Mouse (Mus musculus) kidney, embryonic 16.5 days (tissue): ENCODE data around the gene Tnfrsf21. TPM values are rescaled to one million over a fixed set of nuclear protein-coding genes. Genes with fewer than 3 reads are reported as not detected.

Experiments used
- ATAC-seq: fragments of 200-750 bp; cut with Nextera tagmentation; 2 replicates; pipeline ENCODE4 v1.8.0; 2017; ENCODE audit warnings: moderate TSS enrichment; ENCODE audit not compliant: low FRiP score, low TSS enrichment
- H3K27ac ChIP-seq: fragments of 300-500 bp; sonication (generic); 2 replicates; pipeline ENCODE4 v1.5.1; 2014; ENCODE audit warnings: low read length
- H3K27me3 ChIP-seq: fragments of 300-500 bp; sonication (generic); 2 replicates; pipeline ENCODE4 v1.6.1; 2014; ENCODE audit warnings: low read length, control low read depth, mixed read lengths; ENCODE audit not compliant: insufficient read depth
- H3K36me3 ChIP-seq: fragments of 300-500 bp; sonication (generic); 2 replicates; pipeline ENCODE4 v1.6.1; 2014; ENCODE audit warnings: low read length, control low read depth, mixed read lengths; ENCODE audit not compliant: insufficient read depth
- H3K4me1 ChIP-seq: fragments of 300-500 bp; sonication (generic); 2 replicates; pipeline ENCODE4 v1.6.1; 2014; ENCODE audit warnings: low read length, control low read depth, mixed read lengths; ENCODE audit not compliant: insufficient read depth
- H3K4me2 ChIP-seq: fragments of 300-500 bp; sonication (generic); replicated peaks from 2 replicates; pipeline ENCODE4 v1.6.1; 2014; ENCODE audit warnings: low read depth, low read length
- H3K4me3 ChIP-seq: fragments of 300-500 bp; sonication (generic); 2 replicates; pipeline ENCODE4 v1.5.1; 2014; ENCODE audit warnings: mild to moderate bottlenecking, low read length
- H3K9ac ChIP-seq: fragments of 300-500 bp; sonication (generic); replicated peaks from 2 replicates; pipeline ENCODE4 v1.6.1; 2014; ENCODE audit warnings: low read length
- H3K9me3 ChIP-seq: fragments of 300-500 bp; sonication (generic); 2 replicates; pipeline ENCODE4 v1.6.1; 2016; ENCODE audit warnings: low read length, control low read depth
- WGBS: fragments of 180-500 bp; shearing (Covaris S2); extraction: QIAGEN DNeasy Blood & Tissue Kit; methylation state at CpG from one replicate; pipeline ENCODE4 v1.1.7; 2014; 5-methylcytosine and 5-hydroxymethylcytosine counted together
- polyA plus RNA-seq: library from polyadenylated mRNA; unstranded; fragments of >200 nt; fragmentation: Nextera tagmentation; extraction: Ambion mirVana; gene quantifications from 2 replicates; pipeline ENCODE4 v1.2.1, GENCODE M21; 2015

Gene Tnfrsf21
- polyA plus RNA-seq, 1 experiment from 2014 or later = 65.1 TPM

- 0 out of 2 replicates have a peak, but pooled peaks cover 3% of the 10 kb centered on the region for H3K4me1 ChIP-seq
- no peak overlapping the region for H3K27ac ChIP-seq
- no peak overlapping the region for H3K9ac ChIP-seq
- ATAC-seq = no peak
- no peaks in the 10 kb centered on the region for H3K9me3 ChIP-seq
- no peaks in the 10 kb centered on the region for H3K36me3 ChIP-seq
- H3K4me2 ChIP-seq = no peak overlapping the region
- 75% methylated on average over 5 of the region's 5 CpGs for WGBS
- H3K27me3 ChIP-seq = no peaks in the 10 kb centered on the region
- H3K4me3 ChIP-seq = no peak overlapping the region
These were observed 116.1 kb downstream of the Tnfrsf21 start for GRCm38 (mm10) chr17:43132477-43132876.

- Histone ChIP-seq H3K4me2 (no peak overlapping the region), H3K4me1 (0 out of 2 replicates have a peak, but pooled peaks cover 3% of the 10 kb centered on the region), H3K4me3 (no peak overlapping the region), H3K27me3 (no peaks in the 10 kb centered on the region), H3K9ac (no peak overlapping the region), H3K27ac (no peak overlapping the region), H3K9me3 (no peaks in the 10 kb centered on the region), H3K36me3 (no peaks in the 10 kb centered on the region)
- 69% methylated on average over 4 of the region's 4 CpGs for WGBS
- ATAC-seq = no peak
These were observed 116.8 kb downstream of the Tnfrsf21 start for GRCm38 (mm10) chr17:43133106-43133505.

- 53% methylated on average over 4 of the region's 4 CpGs for WGBS
- no peaks in the 10 kb centered on the region for H3K27me3 ChIP-seq
These were observed 118.6 kb downstream of the Tnfrsf21 start for GRCm38 (mm10) chr17:43134991-43135390.

GRCm38 (mm10) chr17:43135398-43136265 is 119.3 kb downstream of the Tnfrsf21 start:
- WGBS = 50% methylated on average over 7 of the region's 7 CpGs
- Histone ChIP-seq H3K9me3 (no peaks in the 10 kb centered on the region), H3K9ac (no peak overlapping the region), H3K4me1 (no peaks in the 10 kb centered on the region), H3K4me3 (no peak overlapping the region), H3K27me3 (no peaks in the 10 kb centered on the region), H3K36me3 (no peaks in the 10 kb centered on the region), H3K4me2 (no peak overlapping the region), H3K27ac (no peak overlapping the region)
- ATAC-seq = no peak

More at GRCm38 (mm10) chr17:43134991-43135390, 118.6 kb downstream of the Tnfrsf21 start:
- Histone ChIP-seq H3K4me3 (no peak overlapping the region), H3K27ac (no peak overlapping the region), H3K4me2 (no peak overlapping the region), H3K4me1 (0 out of 2 replicates have a peak, but pooled peaks cover 3% of the 10 kb centered on the region), H3K9ac (no peak overlapping the region), H3K9me3 (no peaks in the 10 kb centered on the region), H3K36me3 (no peaks in the 10 kb centered on the region)
- ATAC-seq = no peak

- Histone ChIP-seq H3K27me3 (no peaks in the 10 kb centered on the region), H3K4me1 (no peaks in the 10 kb centered on the region), H3K9ac (no peak overlapping the region), H3K36me3 (no peaks in the 10 kb centered on the region), H3K4me3 (no peak overlapping the region), H3K9me3 (no peaks in the 10 kb centered on the region), H3K4me2 (no peak overlapping the region), H3K27ac (no peak overlapping the region)
- no peak for ATAC-seq
- WGBS = 76% methylated on average over 4 of the region's 4 CpGs
These were observed 120.4 kb downstream of the Tnfrsf21 start for GRCm38 (mm10) chr17:43136720-43137119.

- H3K27me3 ChIP-seq = no peaks in the 10 kb centered on the region
- H3K27ac ChIP-seq = no peak overlapping the region
These were observed 121.5 kb downstream of the Tnfrsf21 start for GRCm38 (mm10) chr17:43137838-43138237.

GRCm38 (mm10) chr17:43138356-43138755 is 122.0 kb downstream of the Tnfrsf21 start:
- H3K4me1 ChIP-seq = no peaks in the 10 kb centered on the region
- H3K9ac ChIP-seq = no peak overlapping the region
- no peak overlapping the region for H3K4me3 ChIP-seq
- no peaks in the 10 kb centered on the region for H3K9me3 ChIP-seq
- 84% methylated on average over 7 of the region's 7 CpGs for WGBS
- H3K27me3 ChIP-seq = no peaks in the 10 kb centered on the region
- no peak for ATAC-seq
- H3K27ac ChIP-seq = no peak overlapping the region
- no peak overlapping the region for H3K4me2 ChIP-seq
- no peaks in the 10 kb centered on the region for H3K36me3 ChIP-seq

More at GRCm38 (mm10) chr17:43137838-43138237, 121.5 kb downstream of the Tnfrsf21 start:
- H3K4me1 ChIP-seq = no peaks in the 10 kb centered on the region
- no peaks in the 10 kb centered on the region for H3K9me3 ChIP-seq
- no peak overlapping the region for H3K9ac ChIP-seq
- H3K4me2 ChIP-seq = no peak overlapping the region
- WGBS = 94% methylated on average over 9 of the region's 9 CpGs
- H3K4me3 ChIP-seq = no peak overlapping the region
- ATAC-seq = no peak
- H3K36me3 ChIP-seq = no peaks in the 10 kb centered on the region

Other genes starting within 250 kb of the Tnfrsf21 start
- gene Cd2ap, start 139.9 kb upstream of the Tnfrsf21 start, polyA plus RNA-seq = 28.8 and 35.4 TPM in 2 replicates